Mouse (Mus musculus) brain, embryonic 14.5 days (tissue): Measurements from ENCODE around the gene Lysmd2. TPM values are rescaled to one million over a fixed set of nuclear protein-coding genes. Genes with fewer than 3 reads are reported as not detected.
"Not testable (repeated sequence)": the region's sequence is repeated elsewhere in the genome, so short reads cannot be mapped to it uniquely, and the experiment has no call there.

Experiments used
- DNase-seq: peaks from one replicate; pipeline ENCODE4 v3.0.0-alpha.2; 2011; ENCODE audit warnings: low read depth
- CTCF ChIP-seq: fragments of 200-500 bp; IDR thresholded peaks from 2 replicates; pipeline ENCODE4 v1.5.1; 2012; ENCODE audit warnings: inconsistent platforms, mild to moderate bottlenecking, moderate library complexity, borderline replicate concordance; ENCODE audit not compliant: insufficient read depth, insufficient read length; ENCODE audit errors: extremely low read depth
- POLR2A ChIP-seq: fragments of 200-500 bp; IDR thresholded peaks from 2 replicates; pipeline ENCODE4 v1.6.1; 2012; ENCODE audit warnings: mild to moderate bottlenecking, inconsistent platforms, borderline replicate concordance; ENCODE audit not compliant: poor library complexity, insufficient read depth, insufficient read length, severe bottlenecking; ENCODE audit errors: extremely low read depth
- polyA plus RNA-seq: library from polyadenylated mRNA; depleted of rRNA; stranded (reverse); fragments of >200 nt; gene quantifications from 2 replicates; pipeline ENCODE4 v1.2.3, GENCODE M21; 2012

Gene Lysmd2
- polyA plus RNA-seq, 1 experiment: 19.5 TPM

GRCm38 (mm10) chr9:75609505-75609904 is 16.0 kb upstream of the Lysmd2 start:
- TF ChIP-seq POLR2A (no peak), CTCF (no peak)
- peak; percentile 65 for DNase-seq

DNA sequence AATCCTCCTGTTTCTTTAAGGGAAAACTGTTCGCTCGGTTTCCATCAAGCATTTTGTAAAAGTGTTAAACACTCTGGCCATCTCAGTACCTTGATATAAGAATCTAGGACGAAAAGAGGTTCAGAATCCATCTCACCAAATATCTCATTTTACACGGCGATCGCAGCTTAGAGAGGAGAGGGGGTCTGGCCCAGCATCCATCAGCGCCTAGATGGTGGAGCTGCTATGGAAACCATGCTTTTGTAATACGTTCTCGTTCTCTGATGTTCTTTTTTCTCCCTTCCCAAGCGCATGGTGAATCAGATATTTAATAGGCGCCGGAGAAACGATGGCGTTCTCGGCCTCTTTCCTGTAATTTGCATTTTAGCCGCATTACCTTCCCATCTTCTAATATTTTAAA is 15.6 kb upstream of the Lysmd2 start:
- TF ChIP-seq CTCF (no peak), POLR2A (no peak)
- peak; percentile 76 for DNase-seq

GRCm38 (mm10) chr9:75610571-75611493 is 14.7 kb upstream of the Lysmd2 start, which contains the start of gene Tmod2:
TSS of gene Tmod2 (minus strand) at chr9:75611325.
- peak; percentile 82 for DNase-seq
- TF ChIP-seq POLR2A (peak; percentile 54; the same call in 1 of the 2 replicates), CTCF (peak; percentile 22; the same call in 1 of the 2 replicates)

DNA sequence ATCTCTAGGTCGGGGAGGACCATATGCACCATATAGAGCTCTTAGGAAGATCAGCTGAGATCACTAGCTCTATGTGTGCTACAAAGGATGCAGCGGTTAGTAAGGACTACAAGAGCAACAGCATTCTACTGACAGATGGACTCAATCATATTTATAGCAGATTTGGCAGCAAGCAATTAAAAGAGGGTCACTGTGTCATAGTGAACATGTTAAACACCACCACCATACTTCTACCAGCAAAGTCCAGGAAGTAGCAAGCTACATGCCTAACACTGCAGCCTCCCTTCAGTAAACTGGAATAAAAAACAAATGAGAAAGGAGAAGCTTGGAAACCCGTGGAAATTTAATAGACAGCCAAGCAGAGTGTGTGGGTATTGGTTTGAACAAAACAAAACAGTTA is 9.0 kb upstream of the Lysmd2 start:
- TF ChIP-seq CTCF (no peak), POLR2A (no peak)

GRCm38 (mm10) chr9:75618836-75619400 is 6.6 kb upstream of the Lysmd2 start:
- TF ChIP-seq POLR2A (no peak), CTCF (no peak)

More for the DNA sequence above, 9.0 kb upstream of the Lysmd2 start:
- no peak for DNase-seq

DNA sequence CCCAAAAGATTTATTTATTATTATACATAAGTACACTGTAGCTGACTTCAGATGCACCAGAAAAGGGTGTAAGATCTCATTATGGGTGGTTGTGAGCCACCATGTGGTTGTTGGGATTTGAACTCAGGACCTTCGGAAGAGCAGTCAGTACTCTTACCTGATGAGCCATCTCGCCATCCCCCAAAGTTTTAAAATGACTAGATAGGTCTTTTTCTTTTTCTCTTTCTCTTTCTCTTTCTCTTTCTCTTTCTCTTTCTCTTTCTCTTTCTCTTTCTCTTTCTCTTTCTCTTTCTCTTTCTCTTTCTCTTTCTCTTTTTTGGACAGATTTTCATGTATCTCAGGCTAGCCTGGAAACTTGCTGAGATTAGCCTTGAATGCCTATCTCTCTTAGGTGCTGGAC is 5.8 kb upstream of the Lysmd2 start:
- not testable (repeated sequence) for DNase-seq

More at GRCm38 (mm10) chr9:75618836-75619400, 6.6 kb upstream of the Lysmd2 start:
- no peak for DNase-seq

DNA sequence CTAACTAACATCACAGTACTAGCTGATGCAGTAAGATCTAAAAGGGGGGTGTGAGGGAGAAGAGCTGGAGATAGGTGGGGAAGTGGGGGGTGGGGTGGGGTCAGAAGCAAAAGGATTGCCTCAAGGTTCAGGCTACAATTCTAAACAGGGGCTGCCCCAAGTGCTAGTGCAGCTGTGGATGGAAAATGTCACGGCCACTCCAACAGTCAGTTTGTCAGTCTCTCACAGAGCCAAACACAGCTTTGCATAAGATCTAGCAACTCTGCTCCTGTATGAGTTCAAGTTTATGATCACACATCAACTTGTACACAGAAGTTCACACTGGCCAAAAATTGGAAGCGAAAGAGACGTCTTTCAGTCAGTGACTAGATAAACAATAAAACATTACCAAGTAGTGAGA is 4.1 kb upstream of the Lysmd2 start:
- no peak for DNase-seq
- TF ChIP-seq POLR2A (no peak), CTCF (no peak)

- no peak for TF ChIP-seq POLR2A
- TF ChIP-seq CTCF: no peak
- no peak for DNase-seq
Measured at GRCm38 (mm10) chr9:75624983-75625555, 472 bp upstream of the Lysmd2 start.

GRCm38 (mm10) chr9:75626308-75626604 is 715 bp downstream of the Lysmd2 start:
- DNase-seq: no peak
- TF ChIP-seq CTCF (no peak), POLR2A (no peak)

DNA sequence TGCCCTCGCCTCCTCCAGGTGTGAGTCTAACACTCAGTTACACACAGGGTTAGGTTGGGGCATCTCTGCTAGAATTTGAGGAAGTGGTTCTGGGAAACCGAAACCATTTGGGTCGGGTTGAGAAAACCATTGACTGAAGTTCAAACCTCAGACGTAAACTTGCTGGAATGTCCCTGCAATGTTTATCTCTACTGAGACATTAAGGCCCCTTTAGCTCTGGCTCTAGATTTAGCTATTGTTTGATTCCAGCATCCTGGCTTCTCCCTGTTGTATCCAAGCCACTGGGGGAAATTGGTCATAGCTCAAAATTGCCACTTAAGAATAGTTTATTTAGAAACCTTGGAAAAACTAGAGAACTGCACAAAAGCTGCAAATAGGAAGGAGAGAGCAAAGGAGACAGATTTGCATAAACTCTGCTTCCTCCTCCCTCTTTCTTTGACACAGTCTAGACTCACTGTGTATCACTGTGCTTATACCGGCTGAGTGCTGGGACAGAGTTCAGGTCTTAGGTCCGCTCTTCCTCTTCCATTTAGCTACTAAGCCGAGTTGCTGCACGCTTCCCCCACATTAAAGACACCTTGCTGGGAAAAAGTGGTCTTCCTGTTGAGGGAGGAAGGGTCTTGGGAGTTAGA is 5.4 kb downstream of the Lysmd2 start:
- DNase-seq: no peak
- no peak for TF ChIP-seq POLR2A
- TF ChIP-seq CTCF: no peak

DNA sequence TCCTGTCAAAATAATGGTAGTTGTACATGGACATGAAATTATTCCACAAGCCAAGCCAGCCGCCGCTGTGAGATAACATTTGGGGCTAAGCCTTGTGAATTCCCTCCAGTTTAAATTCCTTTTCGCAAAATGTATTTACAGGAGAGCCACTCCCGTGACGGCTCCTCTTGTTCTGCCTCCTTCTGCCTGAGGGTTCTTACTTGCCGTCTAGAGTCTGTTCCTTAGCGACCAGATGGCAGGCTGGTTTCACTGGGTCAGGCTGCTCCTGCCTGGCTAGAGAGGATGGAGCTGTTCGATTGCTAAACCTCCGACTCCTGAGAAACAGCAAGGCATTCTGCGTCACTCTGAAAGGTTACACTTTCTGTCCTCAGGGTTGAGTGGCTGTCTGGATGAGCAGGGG is 6.6 kb downstream of the Lysmd2 start:
- DNase-seq: peak; percentile 45
- TF ChIP-seq CTCF (no peak), POLR2A (no peak)
